Mouse (Mus musculus): Measurements from ENCODE around the gene Dlgap3. TPM values are rescaled to one million over a fixed set of nuclear protein-coding genes. Genes with fewer than 3 reads are reported as not detected.

Dlgap3 gene
- polyA plus RNA-seq (2012; rRNA removed), result 0.25 and 0.54 TPM in 2 replicates

DNA sequence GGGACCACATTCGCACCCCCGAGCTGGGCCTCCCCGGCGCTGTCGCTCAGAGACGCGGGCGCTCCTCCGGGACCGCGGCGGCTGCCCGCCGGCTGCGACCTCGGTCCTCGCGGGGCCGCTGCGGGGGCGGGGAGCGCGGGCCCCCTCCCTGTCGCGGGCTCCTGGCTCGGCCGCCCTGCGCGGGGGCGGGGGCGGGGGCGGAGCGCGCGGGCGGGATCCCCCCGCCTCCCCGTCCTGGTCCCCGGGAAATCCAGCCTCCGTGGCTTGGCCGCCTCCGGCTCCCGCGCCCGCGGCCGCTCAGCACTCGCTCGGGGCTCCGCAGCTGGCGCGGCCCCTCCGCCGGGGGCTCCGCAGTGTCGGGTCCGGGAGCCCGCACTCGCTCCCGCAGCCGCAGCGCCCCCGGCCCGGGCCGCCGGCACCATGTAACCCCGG lies at the start of gene Dlgap3:
TSS of gene Dlgap3 (plus strand) at position 291 of the 432 bp plus-strand sequence.
- peak; percentile 16 for DNase-seq
- 1% methylated on average over 66 of the region's 67 CpGs for WGBS
- H3K4me3 ChIP-seq (replicated peaks; ENCODE audit: extremely low read depth, low read depth, low read length), result peak within 1 kb of the TSS; percentile 40
- H3K4me1 ChIP-seq (ENCODE audit: control insufficient read depth, insufficient read depth, low read length), result no peaks in the 10 kb centered on the region
- TF ChIP-seq CTCF (IDR thresholded peaks at IDR 0.05; ENCODE audit: insufficient read depth, low read length), result no peak
- no peak for TF ChIP-seq POLR2A (IDR thresholded peaks at IDR 0.05; ENCODE audit: borderline replicate concordance, extremely low read depth, low read depth, low read length)

DNA sequence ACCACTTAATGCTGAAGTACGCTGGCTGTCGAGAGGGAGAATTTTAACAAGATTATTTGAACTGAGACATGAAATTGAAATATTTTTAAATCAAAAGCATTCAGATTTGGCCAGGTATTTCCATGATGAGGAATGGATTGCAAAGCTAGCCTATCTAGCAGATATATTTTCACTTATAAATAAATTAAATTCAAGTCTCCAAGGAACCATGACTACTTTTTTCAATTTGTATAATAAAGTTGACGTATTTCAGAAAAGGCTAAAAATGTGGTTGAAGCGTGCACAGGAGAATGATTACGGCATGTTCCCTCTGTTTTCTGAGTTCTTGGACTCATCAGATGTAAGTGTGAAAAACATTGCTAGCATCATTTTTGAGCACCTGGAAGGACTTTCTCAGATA lies 45.6 kb upstream of the Dlgap3 start, which contains the start of gene Tmem35b:
TSS of gene Tmem35b (plus strand) at position 301 of the 400 bp plus-strand sequence.
- H3K4me1 ChIP-seq (ENCODE audit: control insufficient read depth, insufficient read depth, low read length), result peaks cover 6% of the 10 kb centered on the region; the same call in 1 of the 2 replicates
- 97% methylated on average over 5 of the region's 5 CpGs for WGBS
- no peak within 1 kb of the TSS for H3K4me3 ChIP-seq (replicated peaks; ENCODE audit: extremely low read depth, low read depth, low read length)
- DNase-seq, result no peak
- TF ChIP-seq POLR2A (IDR thresholded peaks at IDR 0.05; ENCODE audit: borderline replicate concordance, extremely low read depth, low read depth, low read length) (no peak), CTCF (IDR thresholded peaks at IDR 0.05; ENCODE audit: insufficient read depth, low read length) (no peak)

DNA sequence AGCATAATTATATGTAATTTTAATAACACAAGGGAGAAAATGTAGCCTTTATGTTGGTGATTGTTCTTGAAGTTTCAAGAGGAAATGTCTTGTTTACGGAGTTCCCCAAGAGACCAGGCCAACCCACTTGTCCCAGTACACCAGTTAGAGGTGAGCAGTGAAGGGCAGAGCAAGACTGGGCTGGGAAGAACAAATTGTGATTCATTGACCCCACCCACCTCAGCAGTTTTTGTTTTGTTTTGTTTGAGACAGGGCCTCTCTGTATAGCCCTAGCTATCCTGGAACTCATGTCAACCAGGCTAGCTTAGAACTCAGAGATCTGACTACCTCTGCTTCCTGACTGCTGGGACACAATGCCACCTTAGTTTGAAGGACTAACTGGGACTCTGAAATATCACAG lies 44.7 kb upstream of the Dlgap3 start:
- no peak for TF ChIP-seq CTCF (IDR thresholded peaks at IDR 0.05; ENCODE audit: insufficient read depth, low read length)
- TF ChIP-seq POLR2A (IDR thresholded peaks at IDR 0.05; ENCODE audit: borderline replicate concordance, extremely low read depth, low read depth, low read length), result no peak
- Histone ChIP-seq H3K4me3 (replicated peaks; ENCODE audit: extremely low read depth, low read depth, low read length) (no peak overlapping the region), H3K4me1 (ENCODE audit: control insufficient read depth, insufficient read depth, low read length) (peaks cover 6% of the 10 kb centered on the region; the same call in 1 of the 2 replicates)
- DNase-seq, result no peak
- 59% methylated on average over 1 of the region's 1 CpGs for WGBS

DNA sequence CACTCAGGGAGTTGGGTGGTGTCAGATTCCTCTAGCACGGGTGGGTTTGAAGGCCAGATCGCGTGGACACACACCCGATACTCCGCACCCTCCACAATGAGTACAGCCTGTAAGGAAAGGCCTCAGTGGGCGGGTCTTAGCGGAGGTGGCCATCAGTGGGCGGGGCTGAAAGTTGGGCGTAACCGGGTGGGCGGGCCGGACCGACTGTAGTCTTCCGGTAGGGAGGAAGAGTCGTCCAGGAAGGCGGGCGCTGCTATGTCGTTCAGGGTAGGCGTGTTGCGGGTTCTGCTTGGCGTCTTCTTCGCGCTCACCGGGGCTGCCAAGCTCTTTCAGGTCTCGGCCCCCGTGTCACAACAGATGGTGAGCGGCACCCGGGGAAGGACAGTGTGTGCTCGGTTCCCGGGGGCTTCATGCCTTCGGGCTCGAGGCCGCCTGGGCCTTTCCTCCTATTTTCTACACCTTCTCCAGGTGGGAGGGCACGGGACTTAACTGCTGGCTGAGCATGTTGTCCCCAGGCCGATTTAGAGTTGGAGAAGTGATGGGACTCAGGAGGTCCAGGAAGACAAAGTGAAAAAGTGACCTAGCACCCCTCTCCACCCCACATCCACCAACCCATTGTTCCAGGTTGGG lies 43.1 kb upstream of the Dlgap3 start:
- no peak for TF ChIP-seq CTCF (IDR thresholded peaks at IDR 0.05; ENCODE audit: insufficient read depth, low read length)
- TF ChIP-seq POLR2A (IDR thresholded peaks at IDR 0.05; ENCODE audit: borderline replicate concordance, extremely low read depth, low read depth, low read length), result peak; percentile 81; the same call in 1 of the 2 replicates
- Histone ChIP-seq H3K4me1 (ENCODE audit: control insufficient read depth, insufficient read depth, low read length) (peaks cover 6% of the 10 kb centered on the region; the same call in 1 of the 2 replicates), H3K4me3 (replicated peaks; ENCODE audit: extremely low read depth, low read depth, low read length) (peak overlapping the region; percentile 82)
- DNase-seq, result peak; percentile 81
- 1% methylated on average over 35 of the region's 35 CpGs for WGBS

DNA sequence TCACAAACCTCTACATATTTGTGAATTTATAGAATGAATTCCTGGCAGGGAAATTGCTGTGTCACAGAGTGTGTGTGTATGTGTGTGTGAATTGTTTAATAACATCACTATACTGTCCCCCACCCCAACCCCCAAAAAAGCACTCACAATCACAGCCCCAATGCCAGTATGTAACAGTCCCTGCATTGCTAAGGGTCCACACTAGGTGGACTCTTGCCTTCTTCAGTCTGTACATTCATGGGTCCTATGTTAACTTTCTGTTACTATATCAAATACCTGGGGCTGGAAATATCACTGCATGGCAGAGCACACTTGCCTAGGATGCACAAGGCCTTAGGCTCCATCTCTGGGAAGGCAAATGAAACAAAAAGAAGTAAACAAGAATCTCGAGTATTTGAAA lies 34.3 kb upstream of the Dlgap3 start:
- Histone ChIP-seq H3K4me1 (ENCODE audit: control insufficient read depth, insufficient read depth, low read length) (no peaks in the 10 kb centered on the region), H3K4me3 (replicated peaks; ENCODE audit: extremely low read depth, low read depth, low read length) (no peak overlapping the region)
- no peak for DNase-seq
- TF ChIP-seq CTCF (IDR thresholded peaks at IDR 0.05; ENCODE audit: insufficient read depth, low read length) (no peak), POLR2A (IDR thresholded peaks at IDR 0.05; ENCODE audit: borderline replicate concordance, extremely low read depth, low read depth, low read length) (no peak)
- WGBS, result 28% methylated on average over 1 of the region's 1 CpGs

DNA sequence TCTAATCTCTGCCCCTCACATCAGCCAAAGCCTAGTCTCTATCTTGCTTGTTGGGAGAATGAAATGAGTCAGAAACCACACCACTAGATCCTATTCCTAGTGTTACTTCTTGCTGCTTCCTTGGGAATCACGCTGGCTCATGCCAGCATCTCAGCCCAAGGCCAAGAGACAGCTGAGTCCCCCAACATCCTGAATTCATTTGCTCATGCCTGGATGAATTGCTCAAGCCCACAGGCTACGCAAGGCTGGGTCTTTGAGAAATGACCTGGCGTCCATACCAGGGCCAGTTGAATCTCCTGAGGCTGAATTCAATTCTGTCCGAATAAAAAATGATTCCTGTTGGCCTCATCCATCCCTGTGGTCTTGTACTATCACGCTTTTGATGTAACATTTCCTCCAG lies 31.4 kb upstream of the Dlgap3 start:
- WGBS, result 74% methylated on average over 5 of the region's 5 CpGs
- H3K4me1 ChIP-seq (ENCODE audit: control insufficient read depth, insufficient read depth, low read length), result no peaks in the 10 kb centered on the region

DNA sequence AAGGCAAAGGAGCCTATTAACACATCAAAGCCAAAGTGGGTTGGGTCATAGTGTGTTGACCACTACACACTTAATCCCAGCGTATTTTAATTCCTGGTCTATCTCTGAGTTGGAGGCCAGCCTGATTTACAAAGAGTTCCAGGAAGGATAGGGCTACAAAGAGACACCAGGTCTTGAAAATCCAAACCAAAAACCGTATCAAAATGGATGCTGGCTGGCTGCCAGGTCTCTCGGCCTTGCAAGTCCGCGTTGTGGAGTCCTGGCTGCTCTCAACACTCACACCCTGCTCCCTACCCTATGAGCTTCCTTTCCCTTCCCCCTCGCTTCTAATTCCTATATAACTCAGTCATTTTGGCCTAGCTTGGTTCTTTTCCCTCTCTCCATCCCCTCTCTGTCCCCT lies 30.5 kb upstream of the Dlgap3 start:
- TF ChIP-seq POLR2A (IDR thresholded peaks at IDR 0.05; ENCODE audit: borderline replicate concordance, extremely low read depth, low read depth, low read length) (no peak), CTCF (IDR thresholded peaks at IDR 0.05; ENCODE audit: insufficient read depth, low read length) (no peak)
- WGBS, result 35% methylated on average over 6 of the region's 6 CpGs
- no peaks in the 10 kb centered on the region for H3K4me1 ChIP-seq (ENCODE audit: control insufficient read depth, insufficient read depth, low read length)
- DNase-seq, result no peak
- H3K4me3 ChIP-seq (replicated peaks; ENCODE audit: extremely low read depth, low read depth, low read length), result no peak overlapping the region

More for the DNA sequence above, 31.4 kb upstream of the Dlgap3 start:
- no peak for DNase-seq
- no peak for TF ChIP-seq CTCF (IDR thresholded peaks at IDR 0.05; ENCODE audit: insufficient read depth, low read length)
- no peak for TF ChIP-seq POLR2A (IDR thresholded peaks at IDR 0.05; ENCODE audit: borderline replicate concordance, extremely low read depth, low read depth, low read length)
- H3K4me3 ChIP-seq (replicated peaks; ENCODE audit: extremely low read depth, low read depth, low read length), result no peak overlapping the region

DNA sequence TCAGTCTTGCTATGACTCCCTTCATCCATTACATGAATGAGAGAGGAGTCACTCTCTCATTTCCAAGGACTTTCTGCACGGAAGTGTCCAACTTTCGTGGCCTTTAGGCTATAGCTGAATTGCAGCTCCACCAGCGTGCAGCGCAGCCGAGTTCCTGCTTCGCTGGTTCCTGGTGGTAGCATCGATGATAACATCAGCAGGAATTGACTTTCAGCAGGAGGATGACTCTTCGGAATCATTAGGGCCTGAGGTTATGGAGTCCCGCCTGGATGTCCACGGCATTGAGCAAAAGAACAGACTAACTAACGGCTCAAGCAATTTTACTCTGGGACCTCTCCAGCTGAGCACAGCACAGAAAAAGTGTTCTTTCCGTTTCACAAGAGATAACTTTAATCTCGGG lies 19.0 kb upstream of the Dlgap3 start:
- no peak overlapping the region for H3K4me3 ChIP-seq (replicated peaks; ENCODE audit: extremely low read depth, low read depth, low read length)
- no peak for TF ChIP-seq CTCF (IDR thresholded peaks at IDR 0.05; ENCODE audit: insufficient read depth, low read length)
- TF ChIP-seq POLR2A (IDR thresholded peaks at IDR 0.05; ENCODE audit: borderline replicate concordance, extremely low read depth, low read depth, low read length), result no peak
- 83% methylated on average over 13 of the region's 13 CpGs for WGBS
- no peak for DNase-seq
- no peaks in the 10 kb centered on the region for H3K4me1 ChIP-seq (ENCODE audit: control insufficient read depth, insufficient read depth, low read length)

DNA sequence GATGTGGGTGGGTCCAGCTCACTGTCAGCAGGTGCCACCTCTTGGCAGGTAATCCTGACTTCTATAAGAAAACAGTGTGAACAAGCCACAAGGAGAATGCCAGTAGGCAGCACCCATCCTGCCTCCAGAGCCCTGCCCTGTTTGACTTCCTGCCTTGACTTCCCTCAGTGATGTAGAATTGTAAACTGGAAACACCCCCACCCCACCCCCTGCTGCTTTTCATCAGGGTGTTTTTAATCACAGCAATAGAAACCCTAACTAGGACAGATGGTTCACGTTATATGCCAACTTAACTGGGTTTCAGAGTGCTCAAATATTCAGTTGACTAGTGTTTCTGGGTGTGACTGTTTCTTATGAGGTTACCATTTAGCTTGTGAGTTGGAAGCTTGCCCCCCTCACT lies 15.7 kb upstream of the Dlgap3 start:
- no peaks in the 10 kb centered on the region for H3K4me1 ChIP-seq (ENCODE audit: control insufficient read depth, insufficient read depth, low read length)
- 68% methylated on average over 1 of the region's 1 CpGs for WGBS

DNA sequence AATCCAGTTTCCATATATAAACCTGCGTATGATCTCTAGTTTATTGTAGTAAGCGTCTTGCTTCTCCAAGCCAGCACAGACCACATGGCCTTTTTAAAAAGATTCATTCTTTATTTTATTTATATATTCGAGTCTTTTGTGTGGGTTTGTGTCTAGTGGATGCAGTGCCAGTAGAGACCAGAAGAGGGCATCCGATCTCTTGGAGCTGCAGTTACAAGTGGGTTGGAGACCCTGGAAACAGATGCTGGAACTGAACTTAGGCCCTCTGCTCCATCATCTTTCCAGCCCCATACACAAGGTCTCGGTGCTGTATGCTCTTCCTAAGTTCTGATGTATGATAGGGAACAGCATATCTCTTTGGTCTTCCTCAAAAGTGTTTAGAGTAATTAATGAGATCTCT lies 13.2 kb upstream of the Dlgap3 start:
- H3K4me1 ChIP-seq (ENCODE audit: control insufficient read depth, insufficient read depth, low read length), result no peaks in the 10 kb centered on the region

More for the DNA sequence above, 15.7 kb upstream of the Dlgap3 start:
- no peak for TF ChIP-seq CTCF (IDR thresholded peaks at IDR 0.05; ENCODE audit: insufficient read depth, low read length)
- TF ChIP-seq POLR2A (IDR thresholded peaks at IDR 0.05; ENCODE audit: borderline replicate concordance, extremely low read depth, low read depth, low read length), result no peak
- no peak for DNase-seq
- no peak overlapping the region for H3K4me3 ChIP-seq (replicated peaks; ENCODE audit: extremely low read depth, low read depth, low read length)

More for the DNA sequence above, 13.2 kb upstream of the Dlgap3 start:
- no peak for DNase-seq
- H3K4me3 ChIP-seq (replicated peaks; ENCODE audit: extremely low read depth, low read depth, low read length), result no peak overlapping the region
- TF ChIP-seq POLR2A (IDR thresholded peaks at IDR 0.05; ENCODE audit: borderline replicate concordance, extremely low read depth, low read depth, low read length), result no peak
- TF ChIP-seq CTCF (IDR thresholded peaks at IDR 0.05; ENCODE audit: insufficient read depth, low read length), result no peak
- 54% methylated on average over 5 of the region's 5 CpGs for WGBS

Measured in lung, adult 2 months (tissue).